In genomic region chr6:117167426-117167730, GRCm38 (mm10) we compare ENCODE assay signal across 8 mouse cellular contexts. TPM values are rescaled to one million over a fixed set of nuclear protein-coding genes. Genes with fewer than 3 reads are reported as not detected.
DNase-seq lines count a peak whose midpoint lies in the region; ATAC-seq and TF ChIP-seq lines count a peak whose summit lies in the region.

No protein-coding gene starts in this region.

- no peak for ATAC-seq in embryonic facial prominence, embryonic 15.5 days (ENCODE audit: insufficient number of reproducible peaks, low FRiP score, low TSS enrichment, low read depth)
- ATAC-seq in hindbrain, embryonic 13.5 days (ENCODE audit: low FRiP score) = 0 out of 2 replicates have a peak, but pooled peaks have one; percentile 31
- ATAC-seq in midbrain, embryonic 11.5 days (ENCODE audit: low FRiP score) = no peak

- H3K9me3 ChIP-seq in embryonic facial prominence, embryonic 15.5 days (replicated peaks) = no peaks in the 10 kb centered on the region
- no peaks in the 10 kb centered on the region for H3K9me3 ChIP-seq in hindbrain, embryonic 13.5 days
- H3K9me3 ChIP-seq in midbrain, embryonic 11.5 days (ENCODE audit: control insufficient read depth, low read length) = no peaks in the 10 kb centered on the region

- H3K27ac ChIP-seq in kidney, adult 2 months (ENCODE audit: insufficient read depth, low read depth, low read length) = no peak overlapping the region
- no peak overlapping the region for H3K27ac ChIP-seq in embryonic facial prominence, embryonic 15.5 days (replicated peaks)
- H3K27ac ChIP-seq in hindbrain, embryonic 13.5 days = no peak overlapping the region
- H3K27ac ChIP-seq in midbrain, embryonic 11.5 days (ENCODE audit: low read depth, low read length) = no peak overlapping the region

- DNase-seq in kidney, adult 2 months = peak; percentile 26
- no peak for DNase-seq in kidney, postnatal 25 days
- peak; percentile 94 for DNase-seq in midbrain, embryonic 11.5 days (ENCODE audit: low spot score, missing footprints)
- no peak for DNase-seq in urinary bladder, adult 2 months (ENCODE audit: low spot score)
- no peak for DNase-seq in B cell, adult 2 months
- no peak for DNase-seq in thymus, postnatal 14 days

- H3K4me3 ChIP-seq in kidney, adult 2 months (ENCODE audit: insufficient read depth, low read depth, low read length) = no peak overlapping the region
- H3K4me3 ChIP-seq in embryonic facial prominence, embryonic 15.5 days (replicated peaks) = peak overlapping the region; percentile 8
- H3K4me3 ChIP-seq in hindbrain, embryonic 13.5 days = no peak overlapping the region; the same call in 1 of the 2 replicates
- H3K4me3 ChIP-seq in midbrain, embryonic 11.5 days (ENCODE audit: low read depth, low read length) = no peak overlapping the region

- H3K4me2 ChIP-seq in embryonic facial prominence, embryonic 15.5 days (replicated peaks) = peak overlapping the region; percentile 68
- H3K4me2 ChIP-seq in hindbrain, embryonic 13.5 days = peak overlapping the region; percentile 26; the same call in 1 of the 2 replicates
- peak overlapping the region; percentile 39 for H3K4me2 ChIP-seq in midbrain, embryonic 11.5 days

- no peak for TF ChIP-seq CTCF in kidney, adult 2 months (conservative IDR thresholded peaks at IDR 0.05; ENCODE audit: insufficient read depth, insufficient read length, low read depth, low read length)

- H3K27me3 ChIP-seq in kidney, adult 2 months (replicated peaks; ENCODE audit: control insufficient read depth, insufficient read depth, low read length) = no peaks in the 10 kb centered on the region
- peaks cover 38% of the 10 kb centered on the region for H3K27me3 ChIP-seq in embryonic facial prominence, embryonic 15.5 days
- H3K27me3 ChIP-seq in hindbrain, embryonic 13.5 days = peaks cover 64% of the 10 kb centered on the region
- peaks cover 45% of the 10 kb centered on the region for H3K27me3 ChIP-seq in midbrain, embryonic 11.5 days (ENCODE audit: control insufficient read depth, insufficient read depth, low read length)

- H3K9ac ChIP-seq in embryonic facial prominence, embryonic 15.5 days = no peak overlapping the region
- no peak overlapping the region for H3K9ac ChIP-seq in hindbrain, embryonic 13.5 days
- no peak overlapping the region for H3K9ac ChIP-seq in midbrain, embryonic 11.5 days (ENCODE audit: low read length)

- H3K4me1 ChIP-seq in kidney, adult 2 months (ENCODE audit: control insufficient read depth, insufficient read depth, low read length) = peaks cover 3% of the 10 kb centered on the region; the same call in 1 of the 2 replicates
- peaks cover 29% of the 10 kb centered on the region for H3K4me1 ChIP-seq in embryonic facial prominence, embryonic 15.5 days
- peaks cover 29% of the 10 kb centered on the region for H3K4me1 ChIP-seq in hindbrain, embryonic 13.5 days (replicated peaks)
- H3K4me1 ChIP-seq in midbrain, embryonic 11.5 days (ENCODE audit: control insufficient read depth, insufficient read depth, low read length) = peaks cover 16% of the 10 kb centered on the region

- TF ChIP-seq POLR2A in kidney, adult 2 months (IDR thresholded peaks at IDR 0.05; ENCODE audit: low read depth, low read length) = no peak

- H3K36me3 ChIP-seq in kidney, adult 2 months (ENCODE audit: control insufficient read depth, insufficient read depth, low read length) = no peaks in the 10 kb centered on the region
- H3K36me3 ChIP-seq in embryonic facial prominence, embryonic 15.5 days = no peaks in the 10 kb centered on the region
- H3K36me3 ChIP-seq in hindbrain, embryonic 13.5 days = no peaks in the 10 kb centered on the region
- no peaks in the 10 kb centered on the region for H3K36me3 ChIP-seq in midbrain, embryonic 11.5 days (ENCODE audit: control insufficient read depth, insufficient read depth, low read length)

- WGBS in kidney, adult 2 months = 37% methylated on average over 7 of the region's 7 CpGs
- 18% methylated on average over 7 of the region's 7 CpGs for WGBS in embryonic facial prominence, embryonic 15.5 days
- 14% methylated on average over 7 of the region's 7 CpGs for WGBS in hindbrain, embryonic 13.5 days
- 8% methylated on average over 7 of the region's 7 CpGs for WGBS in midbrain, embryonic 11.5 days

RNA-seq across cellular contexts. Expression of gene Cxcl12, which starts 1.0 kb away (rescaled TPM):
- polyA plus RNA-seq in kidney, adult 2 months (2012; rRNA removed) = 326 and 361 TPM in 2 replicates
- polyA plus RNA-seq in embryonic facial prominence, embryonic 15.5 days (2015; fragmentation: Nextera tagmentation; extraction: Ambion mirVana) = 261 TPM in 2 replicates
- polyA plus RNA-seq in hindbrain, embryonic 13.5 days (2015; fragmentation: Nextera tagmentation; extraction: Ambion mirVana) = 55.8 and 69.4 TPM in 2 replicates
- 70.9 and 79.2 TPM in 2 replicates for polyA plus RNA-seq in midbrain, embryonic 11.5 days (2014; fragmentation: Nextera tagmentation; extraction: Ambion mirVana)
- polyA plus RNA-seq in urinary bladder, adult 2 months (2012; rRNA removed) = 250 and 339 TPM in 2 replicates

Comparison
In these comparisons a context has a peak if more than half of its experiments do, and no peak if none do; other contexts are left out.
1. DNase-seq: peak in kidney, adult 2 months (single experiment) and midbrain, embryonic 11.5 days (single experiment); none in kidney, postnatal 25 days (0 of 2), urinary bladder, adult 2 months (single experiment), B cell, adult 2 months (0 of 2) and thymus, postnatal 14 days (single experiment).
2. Peak in every context shown above with its lines, with median percentiles within 50 percentile points of each other: H3K4me2 ChIP-seq.